Mouse (Mus musculus): ENCODE measurements around the gene Meiob. TPM values are rescaled to one million over a fixed set of nuclear protein-coding genes. Genes with fewer than 3 reads are reported as not detected.

The Meiob gene
- total and polyA plus RNA-seq, 2 experiments from 2014 or later: not detected

DNA sequence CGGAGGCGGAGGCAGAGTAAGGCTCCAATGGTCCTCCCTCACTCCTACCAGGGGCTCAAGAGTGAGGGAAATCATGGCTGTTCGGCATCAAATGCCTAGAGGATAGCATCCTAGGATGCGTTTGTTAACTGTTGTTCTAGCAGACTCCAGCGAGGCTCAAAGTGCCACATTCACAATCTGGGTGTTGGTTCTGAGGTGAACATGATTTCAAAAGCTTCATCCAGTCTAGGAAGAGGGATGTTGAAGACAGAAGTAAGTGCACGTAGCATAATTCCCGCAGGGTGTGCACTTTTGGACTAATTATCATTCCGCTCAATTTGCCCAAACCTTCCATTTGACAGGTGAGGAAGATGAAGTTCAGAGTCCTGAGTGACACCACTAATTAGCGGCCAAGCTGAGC, 5.9 kb upstream of the Meiob start:
- H3K27me3 ChIP-seq (ENCODE audit: insufficient read depth, low read length): 0 out of 2 replicates have a peak, but pooled peaks cover 6% of the 10 kb centered on the region
- 69% methylated on average over 9 of the region's 9 CpGs for WGBS
- no peak overlapping the region for H3K4me3 ChIP-seq (ENCODE audit: low read length)
- DNase-seq (ENCODE audit: low spot score) (no peak), ATAC-seq (no peak)
- no peaks in the 10 kb centered on the region for H3K9me3 ChIP-seq (ENCODE audit: low read length)
- no peak overlapping the region for H3K9ac ChIP-seq (replicated peaks; ENCODE audit: low read length)
- no peak overlapping the region for H3K4me2 ChIP-seq (ENCODE audit: low read depth, low read length)
- H3K27ac ChIP-seq: no peak overlapping the region
- no peaks in the 10 kb centered on the region for H3K4me1 ChIP-seq (ENCODE audit: insufficient read depth, low read length)
- no peak for TF ChIP-seq CTCF (IDR thresholded peaks at IDR 0.05; ENCODE audit: low read depth)
- no peaks in the 10 kb centered on the region for H3K36me3 ChIP-seq (ENCODE audit: insufficient read depth, low read length)

DNA sequence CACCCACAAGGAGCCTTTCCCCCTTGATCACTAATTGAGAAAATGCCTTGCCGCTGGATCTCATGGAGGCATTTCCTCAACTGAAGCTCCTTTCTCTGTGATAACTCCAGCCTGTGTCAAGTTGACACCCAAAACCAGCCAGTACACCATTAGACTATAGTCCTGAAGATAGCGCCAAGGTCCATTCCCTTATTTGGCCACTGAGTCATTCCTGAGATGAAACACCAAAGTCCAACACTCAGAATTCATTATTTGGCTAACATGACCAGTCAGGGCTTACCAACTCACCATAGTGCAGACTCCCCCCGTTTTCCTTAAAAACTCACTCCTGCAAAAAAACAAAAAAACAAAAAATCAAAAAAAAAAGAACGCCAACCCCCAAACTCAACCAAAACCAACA, 4.6 kb upstream of the Meiob start:
- H3K4me2 ChIP-seq (ENCODE audit: low read depth, low read length): no peak overlapping the region
- no peak overlapping the region for H3K27ac ChIP-seq
- no peak for DNase-seq (ENCODE audit: low spot score)
- ATAC-seq: no peak
- H3K9me3 ChIP-seq (ENCODE audit: low read length): no peaks in the 10 kb centered on the region
- H3K4me3 ChIP-seq (ENCODE audit: low read length): no peak overlapping the region
- H3K9ac ChIP-seq (replicated peaks; ENCODE audit: low read length): no peak overlapping the region
- no peaks in the 10 kb centered on the region for H3K4me1 ChIP-seq (ENCODE audit: insufficient read depth, low read length)
- 0 out of 2 replicates have a peak, but pooled peaks cover 7% of the 10 kb centered on the region for H3K27me3 ChIP-seq (ENCODE audit: insufficient read depth, low read length)
- H3K36me3 ChIP-seq (ENCODE audit: insufficient read depth, low read length): no peaks in the 10 kb centered on the region
- TF ChIP-seq CTCF (IDR thresholded peaks at IDR 0.05; ENCODE audit: low read depth): no peak
- WGBS: 89% methylated on average over 4 of the region's 4 CpGs

DNA sequence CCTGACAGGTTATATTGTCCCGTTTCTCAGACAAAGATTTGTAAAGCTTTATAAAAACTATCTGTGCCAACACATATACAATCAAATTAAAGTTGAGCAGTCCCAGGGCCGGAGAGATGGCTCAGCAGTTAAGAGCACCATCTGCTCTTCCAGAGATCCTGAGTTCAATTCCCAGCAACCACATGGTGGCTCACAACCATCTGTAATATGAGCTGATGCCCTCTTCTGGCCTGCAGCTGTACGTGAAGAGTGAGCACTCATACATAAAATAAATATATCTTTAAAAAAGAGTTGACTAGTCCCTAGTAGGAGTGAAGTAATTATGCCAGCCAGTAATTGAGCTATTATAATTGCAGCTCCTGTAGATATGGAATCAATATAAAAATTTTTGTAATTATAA, 3.6 kb upstream of the Meiob start:
- DNase-seq (ENCODE audit: low spot score) (no peak), ATAC-seq (no peak)
- Histone ChIP-seq H3K9ac (replicated peaks; ENCODE audit: low read length) (no peak overlapping the region), H3K27ac (no peak overlapping the region), H3K27me3 (ENCODE audit: insufficient read depth, low read length) (0 out of 2 replicates have a peak, but pooled peaks cover 7% of the 10 kb centered on the region), H3K36me3 (ENCODE audit: insufficient read depth, low read length) (no peaks in the 10 kb centered on the region), H3K9me3 (ENCODE audit: low read length) (no peaks in the 10 kb centered on the region), H3K4me3 (ENCODE audit: low read length) (no peak overlapping the region), H3K4me2 (ENCODE audit: low read depth, low read length) (no peak overlapping the region), H3K4me1 (ENCODE audit: insufficient read depth, low read length) (no peaks in the 10 kb centered on the region)
- WGBS: 50% methylated on average over 3 of the region's 3 CpGs
- TF ChIP-seq CTCF (IDR thresholded peaks at IDR 0.05; ENCODE audit: low read depth): no peak

DNA sequence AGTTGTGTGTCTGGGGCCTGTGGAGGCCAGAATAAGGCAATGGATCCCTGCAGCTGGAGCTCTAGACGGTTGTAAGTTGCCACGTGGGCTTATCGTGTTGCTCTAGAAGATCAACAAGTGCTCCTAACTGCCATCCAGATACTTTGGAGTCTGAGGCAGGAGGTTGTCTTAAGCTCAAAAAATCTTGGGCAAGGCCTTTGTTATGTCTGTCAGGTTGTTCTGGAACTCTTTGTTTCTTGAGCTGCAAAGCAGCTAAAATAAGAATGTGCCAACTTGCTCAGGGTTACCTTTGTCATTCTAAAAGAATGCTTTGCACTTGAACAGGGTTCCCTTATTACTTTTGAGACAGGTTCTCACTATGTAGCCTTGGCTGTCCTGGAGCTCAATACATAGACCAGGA, 7.1 kb downstream of the Meiob start:
- no peak overlapping the region for H3K9ac ChIP-seq (replicated peaks; ENCODE audit: low read length)
- no peak overlapping the region for H3K4me2 ChIP-seq (ENCODE audit: low read depth, low read length)
- no peak overlapping the region for H3K4me3 ChIP-seq (ENCODE audit: low read length)
- 0 out of 2 replicates have a peak, but pooled peaks cover 7% of the 10 kb centered on the region for H3K27me3 ChIP-seq (ENCODE audit: insufficient read depth, low read length)
- ATAC-seq (no peak), DNase-seq (ENCODE audit: low spot score) (no peak)
- no peak overlapping the region for H3K27ac ChIP-seq
- H3K9me3 ChIP-seq (ENCODE audit: low read length): no peaks in the 10 kb centered on the region
- no peaks in the 10 kb centered on the region for H3K36me3 ChIP-seq (ENCODE audit: insufficient read depth, low read length)
- WGBS: 76% methylated on average over 3 of the region's 3 CpGs
- TF ChIP-seq CTCF (IDR thresholded peaks at IDR 0.05; ENCODE audit: low read depth): no peak
- no peaks in the 10 kb centered on the region for H3K4me1 ChIP-seq (ENCODE audit: insufficient read depth, low read length)

DNA sequence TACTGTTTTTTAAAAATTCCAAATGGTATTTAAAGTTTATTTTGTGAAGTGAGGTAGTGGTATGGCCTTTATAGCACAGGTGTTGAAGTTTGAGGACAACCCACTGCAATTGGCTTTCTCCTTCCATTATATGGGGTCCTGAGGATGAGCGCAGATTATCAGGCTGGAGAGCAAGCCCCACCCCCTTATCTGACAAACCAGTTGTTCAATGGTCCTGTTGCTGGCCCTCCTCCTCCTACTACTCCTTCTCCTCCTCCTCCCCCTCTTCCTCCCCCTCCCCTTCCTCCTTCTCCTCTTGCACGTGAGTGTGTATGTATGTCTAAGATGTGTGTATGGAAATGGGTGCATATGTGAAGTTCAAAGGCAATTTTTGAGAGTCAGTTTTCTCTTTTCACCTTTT, 8.1 kb downstream of the Meiob start:
- no peaks in the 10 kb centered on the region for H3K4me1 ChIP-seq (ENCODE audit: insufficient read depth, low read length)
- 42% methylated on average over 2 of the region's 2 CpGs for WGBS
- H3K9ac ChIP-seq (replicated peaks; ENCODE audit: low read length): no peak overlapping the region
- no peak overlapping the region for H3K4me3 ChIP-seq (ENCODE audit: low read length)
- H3K36me3 ChIP-seq (ENCODE audit: insufficient read depth, low read length): no peaks in the 10 kb centered on the region
- H3K9me3 ChIP-seq (ENCODE audit: low read length): no peaks in the 10 kb centered on the region
- 0 out of 2 replicates have a peak, but pooled peaks cover 1% of the 10 kb centered on the region for H3K27me3 ChIP-seq (ENCODE audit: insufficient read depth, low read length)
- no peak overlapping the region for H3K27ac ChIP-seq
- ATAC-seq (no peak), DNase-seq (ENCODE audit: low spot score) (no peak)
- no peak for TF ChIP-seq CTCF (IDR thresholded peaks at IDR 0.05; ENCODE audit: low read depth)
- H3K4me2 ChIP-seq (ENCODE audit: low read depth, low read length): no peak overlapping the region

GRCm38 (mm10) chr17:24815256-24815655, 11.2 kb downstream of the Meiob start:
- DNase-seq (ENCODE audit: low spot score) (no peak), ATAC-seq (no peak)
- Histone ChIP-seq H3K36me3 (ENCODE audit: insufficient read depth, low read length) (no peaks in the 10 kb centered on the region), H3K9ac (replicated peaks; ENCODE audit: low read length) (no peak overlapping the region), H3K4me1 (ENCODE audit: insufficient read depth, low read length) (no peaks in the 10 kb centered on the region), H3K9me3 (ENCODE audit: low read length) (no peaks in the 10 kb centered on the region), H3K4me3 (ENCODE audit: low read length) (no peak overlapping the region), H3K4me2 (ENCODE audit: low read depth, low read length) (no peak overlapping the region), H3K27me3 (ENCODE audit: insufficient read depth, low read length) (peaks cover 6% of the 10 kb centered on the region; the same call in 1 of the 2 replicates), H3K27ac (no peak overlapping the region)
- no peak for TF ChIP-seq CTCF (IDR thresholded peaks at IDR 0.05; ENCODE audit: low read depth)
- WGBS: 83% methylated on average over 5 of the region's 5 CpGs

- WGBS: 50% methylated on average over 1 of the region's 1 CpGs
- Histone ChIP-seq H3K9ac (replicated peaks; ENCODE audit: low read length) (no peak overlapping the region), H3K27me3 (ENCODE audit: insufficient read depth, low read length) (peaks cover 6% of the 10 kb centered on the region; the same call in 1 of the 2 replicates), H3K27ac (no peak overlapping the region), H3K9me3 (ENCODE audit: low read length) (no peaks in the 10 kb centered on the region), H3K36me3 (ENCODE audit: insufficient read depth, low read length) (no peaks in the 10 kb centered on the region), H3K4me1 (ENCODE audit: insufficient read depth, low read length) (no peaks in the 10 kb centered on the region), H3K4me2 (ENCODE audit: low read depth, low read length) (no peak overlapping the region), H3K4me3 (ENCODE audit: low read length) (no peak overlapping the region)
- DNase-seq (ENCODE audit: low spot score) (peak; percentile 43), ATAC-seq (no peak)
- peak; percentile 54 for TF ChIP-seq CTCF (IDR thresholded peaks at IDR 0.05; ENCODE audit: low read depth)
Measured at GRCm38 (mm10) chr17:24817503-24817902, 13.4 kb downstream of the Meiob start.

Data from hindbrain, postnatal 0 days (tissue).